ENCODE assay signal across 24 mouse cellular contexts in the genomic region with DNA sequence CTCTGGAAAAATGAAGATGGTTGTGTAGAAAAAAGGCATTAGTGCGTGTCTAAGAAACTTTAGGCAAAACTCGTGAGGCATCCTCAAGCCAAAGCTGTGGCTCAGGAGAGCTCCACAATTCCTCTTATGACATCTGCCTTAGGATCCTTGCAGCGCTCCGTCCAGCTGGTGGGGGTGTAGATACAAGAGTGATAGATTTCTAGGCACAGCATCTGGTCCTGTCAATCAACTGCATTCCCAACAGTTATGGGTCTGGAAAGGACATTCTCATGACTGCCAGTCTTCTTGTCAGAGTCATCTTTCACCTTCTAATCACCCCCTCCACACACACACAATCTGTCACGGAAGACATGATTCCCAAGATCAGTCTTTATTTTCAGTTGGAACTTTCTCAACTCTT.
A peak's percentile ranks its signal among the peaks of the same experiment; 100 is the strongest.
DNase-seq lines count a peak whose midpoint lies in the region; ATAC-seq and TF ChIP-seq lines count a peak whose summit lies in the region.
"Had no signal": no experiment of that assay in that cellular context is flagged by ENCODE, and none has a peak within 500 bp of the region (broad histone marks: within the 10 kb centered on the region; RNA-seq: fewer than 3 reads in every experiment).

No protein-coding gene starts in this region.

- H3K9ac ChIP-seq in embryonic facial prominence, embryonic 14.5 days (ENCODE audit: low read depth, low read length): no peak overlapping the region
- H3K9ac ChIP-seq: embryonic facial prominence, embryonic 15.5 days; hindbrain, embryonic 13.5 days; intestine, embryonic 15.5 days had no signal

- H3K79me2 ChIP-seq in myocyte (ENCODE audit: control insufficient read depth, insufficient read depth): no peaks in the 10 kb centered on the region

- 82% methylated on average over 5 of the region's 5 CpGs for WGBS in embryonic facial prominence, embryonic 14.5 days
- 85% methylated on average over 5 of the region's 5 CpGs for WGBS in embryonic facial prominence, embryonic 10.5 days

- no peak for TF ChIP-seq CTCF in gastrocnemius, adult 2 months (IDR thresholded peaks at IDR 0.05)
- TF ChIP-seq CTCF in brain, embryonic 14.5 days (IDR thresholded peaks at IDR 0.05; ENCODE audit: borderline replicate concordance, extremely low read depth, insufficient read depth, insufficient read length): no peak

- no peaks in the 10 kb centered on the region for H3K9me3 ChIP-seq in embryonic facial prominence, embryonic 14.5 days (ENCODE audit: control insufficient read depth, low read length)
- no peaks in the 10 kb centered on the region for H3K9me3 ChIP-seq in embryonic facial prominence, embryonic 10.5 days
- H3K9me3 ChIP-seq: embryonic facial prominence, embryonic 15.5 days; hindbrain, embryonic 10.5 days; hindbrain, embryonic 13.5 days; intestine, embryonic 15.5 days had no signal

- intact Hi-C loops in gastrocnemius, adult 2 months (cut with DNase I): no loop called here
- intact Hi-C loops in gastrocnemius, postnatal 36 days (cut with DNase I): no loop called here

- peak; percentile 29 for DNase-seq in embryonic facial prominence, embryonic 14.5 days (ENCODE audit: low spot score)
- no peak for DNase-seq in embryonic facial prominence, embryonic 10.5 days (ENCODE audit: low spot score)
- DNase-seq in gastrocnemius, adult 2 months: peak; percentile 20
- DNase-seq in gastrocnemius, postnatal 36 days: no peak
- DNase-seq in brain, embryonic 14.5 days (ENCODE audit: low read depth): peak; percentile 23
- no peak for DNase-seq in ovary, postnatal 36 days (ENCODE audit: low spot score)
- DNase-seq in cerebellum, adult 8-10 months: no peak
- DNase-seq: adrenal gland, adult 8-10 months; adrenal gland, postnatal 25 days; cerebellum, adult 18-20 months; cerebellum, adult 9-11 months; cerebellum, postnatal 25 days; heart, adult 11 months; heart, postnatal 36 days; kidney, adult 11 months had no signal

- H3K4me2 ChIP-seq in embryonic facial prominence, embryonic 14.5 days (ENCODE audit: low read depth, low read length): no peak overlapping the region
- H3K4me2 ChIP-seq in myocyte (ENCODE audit: low read depth): no peak overlapping the region
- H3K4me2 ChIP-seq: embryonic facial prominence, embryonic 15.5 days; heart, embryonic 11.5 days; hindbrain, embryonic 13.5 days; intestine, embryonic 15.5 days had no signal

- H3K36me3 ChIP-seq in embryonic facial prominence, embryonic 14.5 days (ENCODE audit: control insufficient read depth, insufficient read depth, low read length): no peaks in the 10 kb centered on the region
- no peaks in the 10 kb centered on the region for H3K36me3 ChIP-seq in embryonic facial prominence, embryonic 10.5 days (replicated peaks)
- H3K36me3 ChIP-seq in myocyte (ENCODE audit: control insufficient read depth, insufficient read depth): no peaks in the 10 kb centered on the region
- H3K36me3 ChIP-seq: embryonic facial prominence, embryonic 15.5 days; hindbrain, embryonic 10.5 days; hindbrain, embryonic 13.5 days; intestine, embryonic 15.5 days had no signal

- H3K4me1 ChIP-seq in embryonic facial prominence, embryonic 14.5 days (ENCODE audit: control insufficient read depth, insufficient read depth, low read length): no peaks in the 10 kb centered on the region
- H3K4me1 ChIP-seq in embryonic facial prominence, embryonic 10.5 days: no peaks in the 10 kb centered on the region
- H3K4me1 ChIP-seq: embryonic facial prominence, embryonic 15.5 days; hindbrain, embryonic 10.5 days; hindbrain, embryonic 13.5 days; intestine, embryonic 15.5 days had no signal

- no peak overlapping the region for H3K4me3 ChIP-seq in embryonic facial prominence, embryonic 14.5 days (ENCODE audit: low read depth, low read length)
- H3K4me3 ChIP-seq in embryonic facial prominence, embryonic 10.5 days: no peak overlapping the region
- H3K4me3 ChIP-seq in gastrocnemius, adult 2 months: no peak overlapping the region
- no peak overlapping the region for H3K4me3 ChIP-seq in myocyte
- H3K4me3 ChIP-seq: embryonic facial prominence, embryonic 15.5 days; hindbrain, embryonic 10.5 days; hindbrain, embryonic 13.5 days; intestine, embryonic 15.5 days had no signal

- no peak overlapping the region for H3ac ChIP-seq in myocyte (ENCODE audit: control insufficient read depth, insufficient read length)

- no peak overlapping the region for H3K27ac ChIP-seq in embryonic facial prominence, embryonic 14.5 days (replicated peaks; ENCODE audit: low read depth, low read length)
- H3K27ac ChIP-seq in embryonic facial prominence, embryonic 10.5 days (replicated peaks): no peak overlapping the region
- H3K27ac ChIP-seq in gastrocnemius, adult 2 months: no peak overlapping the region
- H3K27ac ChIP-seq: embryonic facial prominence, embryonic 15.5 days; hindbrain, embryonic 10.5 days; hindbrain, embryonic 13.5 days; intestine, embryonic 15.5 days had no signal

- no peak for ATAC-seq in embryonic facial prominence, embryonic 14.5 days (ENCODE audit: low read depth)
- ATAC-seq: activated CD4-positive, CD25-positive, alpha-beta regulatory T cell, adult 4 months; forebrain, embryonic 16.5 days; hindbrain, embryonic 16.5 days; intestine, embryonic 15.5 days had no signal

- H3K27me3 ChIP-seq in embryonic facial prominence, embryonic 14.5 days (replicated peaks; ENCODE audit: control insufficient read depth, insufficient read depth, low read length): no peaks in the 10 kb centered on the region; the same call in 1 of the 2 replicates
- peaks cover 64% of the 10 kb centered on the region for H3K27me3 ChIP-seq in embryonic facial prominence, embryonic 10.5 days (replicated peaks; ENCODE audit: low read depth, poor library complexity, severe bottlenecking)
- no peaks in the 10 kb centered on the region for H3K27me3 ChIP-seq in myocyte (ENCODE audit: control insufficient read depth, insufficient read depth, insufficient read length)
- H3K27me3 ChIP-seq: embryonic facial prominence, embryonic 15.5 days; hindbrain, embryonic 13.5 days; intestine, embryonic 15.5 days had no signal

- TF ChIP-seq POLR2A in brain, embryonic 14.5 days (IDR thresholded peaks at IDR 0.05; ENCODE audit: borderline replicate concordance, extremely low read depth, insufficient read depth, insufficient read length, poor library complexity, severe bottlenecking): no peak
- TF ChIP-seq POLR2A in myocyte (IDR thresholded peaks at IDR 0.05; ENCODE audit: insufficient read length, low read depth): no peak

TF ChIP-seq in myocyte, 11 proteins besides CTCF, POLR2A, EP300 and RAD21:
- peak in 2 of 3 experiments; percentile 71 to 86 for TF ChIP-seq MYOD1 (IDR thresholded peaks at IDR 0.05; ENCODE audit: control insufficient read depth in 1 of 3, insufficient read length in 2 of 3, low read depth in 2 of 3)
- TF ChIP-seq MYOG (IDR thresholded peaks at IDR 0.05; ENCODE audit: control insufficient read depth in 1 of 3, insufficient read depth in 1 of 3, insufficient read length in 2 of 3, low read depth in 2 of 3): no peak
- no peak for TF ChIP-seq TCF3 (IDR thresholded peaks at IDR 0.05; ENCODE audit: insufficient read length, low read depth)
- no peak for TF ChIP-seq CEBPB (IDR thresholded peaks at IDR 0.05; ENCODE audit: insufficient read depth, poor library complexity, severe bottlenecking)
- no peak for TF ChIP-seq REST (IDR thresholded peaks at IDR 0.05; ENCODE audit: insufficient read depth, insufficient read length)
- TF ChIP-seq MAX (IDR thresholded peaks at IDR 0.05; ENCODE audit: low read depth): no peak
- TF ChIP-seq TCF12 (IDR thresholded peaks at IDR 0.05; ENCODE audit: insufficient read depth, poor library complexity, severe bottlenecking): no peak
- TF ChIP-seq POLR2AphosphoS2 (IDR thresholded peaks at IDR 0.05; ENCODE audit: insufficient read length, low read depth): no peak
- no peak for TF ChIP-seq SRF (IDR thresholded peaks at IDR 0.05; ENCODE audit: control insufficient read depth, insufficient read length, low read depth)

Comparison
In these comparisons a context has a peak if more than half of its experiments do, and no peak if none do; other contexts are left out.
1. DNase-seq: peak in embryonic facial prominence, embryonic 14.5 days (single experiment), gastrocnemius, adult 2 months (single experiment) and brain, embryonic 14.5 days (single experiment); none in embryonic facial prominence, embryonic 10.5 days (single experiment), gastrocnemius, postnatal 36 days (0 of 2), ovary, postnatal 36 days (single experiment) and cerebellum, adult 8-10 months (single experiment).